Mouse (Mus musculus) heart, adult 2 months (tissue): ENCODE measurements around the gene Kcnc1.

Source experiments
- CTCF ChIP-seq: fragments of 200-600 bp; IDR thresholded peaks from 2 replicates; pipeline ENCODE4 v1.8.1; 2022; ENCODE audit warnings: antibody characterized with exemption, mild to moderate bottlenecking, moderate library complexity
- EP300 ChIP-seq: fragments of 200-500 bp; IDR thresholded peaks from 2 replicates; pipeline ENCODE4 v1.6.1; 2011; ENCODE audit warnings: low read depth, low read length, control low read depth; ENCODE audit not compliant: insufficient read depth
- POLR2A ChIP-seq: fragments of 200-500 bp; IDR thresholded peaks from 2 replicates; pipeline ENCODE4 v1.6.1; 2011; ENCODE audit warnings: mild to moderate bottlenecking, low read depth, low read length, control low read depth; ENCODE audit not compliant: insufficient read depth

- TF ChIP-seq POLR2A (no peak), CTCF (no peak), EP300 (no peak)
Measured at GRCm38 (mm10) chr7:46479793-46480192, 83.5 kb downstream of the Kcnc1 start.
